Mouse (Mus musculus): ENCODE results near the gene Cdc42bpg. TPM values are rescaled to one million over a fixed set of nuclear protein-coding genes. Genes with fewer than 3 reads are reported as not detected.

The Cdc42bpg gene
- polyA plus RNA-seq, 1 experiment, result not detected

DNA sequence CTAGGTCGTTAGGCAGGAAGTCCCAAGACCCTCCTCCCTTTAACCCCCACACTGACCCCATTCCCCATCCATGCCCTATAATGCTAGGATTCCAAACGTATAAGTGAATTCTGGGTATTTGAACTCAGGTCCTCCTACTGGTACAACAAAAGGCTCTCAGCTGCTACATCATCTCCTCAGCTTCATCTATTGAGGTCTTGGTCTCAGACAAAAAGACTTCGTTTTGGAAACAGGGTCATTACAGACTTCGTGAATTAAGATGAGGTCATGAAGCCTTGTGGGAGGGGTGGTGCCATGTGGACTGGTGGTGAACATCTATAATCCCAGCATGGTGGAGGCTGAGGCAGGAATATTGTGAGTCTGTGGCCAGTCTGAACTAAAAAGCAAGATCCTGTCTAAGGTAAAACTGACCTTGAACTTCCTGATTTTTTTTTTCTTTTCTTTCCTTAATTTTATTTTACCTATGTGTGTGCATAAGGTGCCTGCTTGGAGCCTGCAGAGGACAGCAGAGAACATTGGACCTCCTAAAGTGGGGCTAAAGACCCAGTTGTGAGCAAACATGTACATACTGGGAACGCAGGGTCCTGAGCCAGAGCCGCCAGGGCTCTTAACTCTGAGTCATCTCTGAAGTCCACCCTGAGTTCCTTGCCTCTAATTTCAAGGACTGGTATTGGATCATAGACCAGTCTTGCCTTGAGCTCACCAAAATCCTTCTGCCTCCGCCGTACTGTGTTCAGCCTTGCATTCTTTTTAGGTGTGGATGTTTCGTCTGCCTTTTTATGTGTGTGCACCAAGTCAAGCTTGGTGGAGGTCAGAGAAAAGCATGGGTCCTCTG is 27.7 kb downstream of the Cdc42bpg start:
- peak overlapping the region; percentile 49; the same call in 1 of the 2 replicates for H3K27ac ChIP-seq (ENCODE audit: insufficient read depth, low read depth, low read length)
- no peak overlapping the region for H3K4me3 ChIP-seq (ENCODE audit: insufficient read depth, low read depth, low read length)
- 58% methylated on average over 9 of the region's 9 CpGs for WGBS
- peaks cover 24% of the 10 kb centered on the region for H3K4me1 ChIP-seq (ENCODE audit: control insufficient read depth, insufficient read depth, low read length)
- 0 out of 2 replicates have a peak, but pooled peaks have one; percentile 3 for TF ChIP-seq POLR2A (IDR thresholded peaks at IDR 0.05; ENCODE audit: insufficient read depth, low read depth, low read length)
- TF ChIP-seq CTCF (IDR thresholded peaks at IDR 0.05; ENCODE audit: insufficient read depth, low read depth, low read length), result no peak

DNA sequence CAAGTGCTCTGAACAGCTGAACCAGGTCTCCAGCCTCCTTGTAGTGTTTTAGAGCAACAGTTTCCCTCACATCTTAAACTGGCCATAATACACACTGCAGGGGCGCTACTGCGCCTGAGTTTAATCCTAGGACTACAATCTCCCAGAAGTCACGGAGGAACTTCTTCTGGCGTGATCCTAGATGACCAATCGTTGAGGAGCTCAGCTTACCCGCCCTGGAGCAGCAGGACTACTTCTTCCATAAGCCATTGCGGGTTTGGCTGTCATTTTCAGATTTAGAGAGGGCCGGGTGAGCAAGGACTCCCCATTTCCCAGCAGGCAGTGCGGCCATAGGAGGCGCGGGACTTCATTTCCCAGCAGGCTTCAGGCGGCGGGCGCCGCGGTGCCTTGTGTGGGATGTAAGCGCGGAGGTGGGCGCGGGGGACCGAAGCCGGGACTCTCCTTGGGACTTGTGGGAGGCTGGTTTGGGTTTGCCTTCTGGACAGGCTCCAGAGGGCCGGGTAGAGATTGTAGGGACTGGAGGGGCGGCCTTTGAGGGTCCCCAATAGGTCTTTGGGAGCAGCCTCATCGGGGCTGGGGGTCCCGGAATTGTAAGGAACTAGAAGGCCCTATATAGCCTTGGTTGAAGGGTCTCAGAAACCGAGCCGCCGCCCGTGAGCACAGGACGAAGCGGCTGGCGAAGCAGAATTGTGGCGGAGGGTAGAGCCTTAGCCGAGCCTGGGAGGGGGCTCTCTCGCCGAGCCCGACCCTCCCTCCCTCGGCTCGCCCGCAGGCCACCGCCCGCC is 28.6 kb downstream of the Cdc42bpg start, which contains the start of gene Men1:
Men1 (plus strand) TSS at position 307 of the 785 bp plus-strand sequence.
- TF ChIP-seq CTCF (IDR thresholded peaks at IDR 0.05; ENCODE audit: insufficient read depth, low read depth, low read length) (no peak), POLR2A (IDR thresholded peaks at IDR 0.05; ENCODE audit: insufficient read depth, low read depth, low read length) (peak; percentile 36; the same call in 1 of the 2 replicates)
- H3K4me1 ChIP-seq (ENCODE audit: control insufficient read depth, insufficient read depth, low read length), result peaks cover 26% of the 10 kb centered on the region
- peak within 1 kb of the TSS; percentile 78 for H3K4me3 ChIP-seq (ENCODE audit: insufficient read depth, low read depth, low read length)
- peak within 1 kb of the TSS; percentile 49 for H3K27ac ChIP-seq (ENCODE audit: insufficient read depth, low read depth, low read length)
- under 1% methylated on average over 43 of the region's 43 CpGs for WGBS

DNA sequence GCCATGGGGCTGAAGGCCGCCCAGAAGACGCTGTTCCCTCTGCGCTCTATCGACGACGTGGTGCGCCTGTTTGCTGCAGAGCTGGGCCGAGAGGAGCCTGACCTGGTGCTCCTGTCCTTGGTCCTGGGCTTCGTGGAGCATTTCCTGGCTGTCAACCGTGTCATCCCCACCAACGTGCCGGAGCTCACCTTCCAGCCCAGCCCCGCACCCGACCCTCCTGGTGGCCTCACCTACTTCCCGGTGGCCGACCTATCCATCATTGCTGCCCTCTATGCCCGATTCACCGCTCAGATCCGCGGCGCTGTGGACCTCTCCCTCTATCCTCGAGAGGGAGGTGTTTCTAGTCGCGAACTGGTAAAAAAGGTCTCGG is 29.2 kb downstream of the Cdc42bpg start:
- WGBS, result under 1% methylated on average over 25 of the region's 25 CpGs
- TF ChIP-seq CTCF (IDR thresholded peaks at IDR 0.05; ENCODE audit: insufficient read depth, low read depth, low read length) (no peak), POLR2A (IDR thresholded peaks at IDR 0.05; ENCODE audit: insufficient read depth, low read depth, low read length) (no peak)
- Histone ChIP-seq H3K4me1 (ENCODE audit: control insufficient read depth, insufficient read depth, low read length) (peaks cover 27% of the 10 kb centered on the region), H3K4me3 (ENCODE audit: insufficient read depth, low read depth, low read length) (peak overlapping the region; percentile 78), H3K27ac (ENCODE audit: insufficient read depth, low read depth, low read length) (peak overlapping the region; percentile 1; the same call in 1 of the 2 replicates)

GRCm38 (mm10) chr19:6336920-6337319 is 30.7 kb downstream of the Cdc42bpg start:
- Histone ChIP-seq H3K4me1 (ENCODE audit: control insufficient read depth, insufficient read depth, low read length) (peaks cover 34% of the 10 kb centered on the region), H3K27ac (ENCODE audit: insufficient read depth, low read depth, low read length) (no peak overlapping the region), H3K4me3 (ENCODE audit: insufficient read depth, low read depth, low read length) (no peak overlapping the region)
- TF ChIP-seq POLR2A (IDR thresholded peaks at IDR 0.05; ENCODE audit: insufficient read depth, low read depth, low read length), result no peak
- no peak for TF ChIP-seq CTCF (IDR thresholded peaks at IDR 0.05; ENCODE audit: insufficient read depth, low read depth, low read length)
- WGBS, result 95% methylated on average over 10 of the region's 10 CpGs

DNA sequence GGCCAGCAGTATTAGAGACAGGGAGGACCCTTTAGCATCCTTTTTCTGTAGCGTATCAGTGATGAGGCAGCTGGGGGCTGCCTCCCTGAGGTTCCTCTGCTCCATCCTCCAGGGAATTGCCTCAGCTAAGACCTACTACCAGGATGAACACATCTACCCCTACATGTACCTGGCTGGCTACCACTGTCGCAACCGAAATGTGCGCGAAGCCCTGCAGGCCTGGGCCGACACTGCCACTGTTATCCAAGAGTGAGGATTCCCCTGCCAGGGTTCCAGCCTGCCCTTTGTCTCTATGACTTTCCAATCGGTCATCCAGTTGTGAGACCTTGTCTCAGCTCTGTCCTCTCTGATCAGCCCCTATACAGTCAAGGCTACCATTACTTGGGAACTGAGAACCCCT is 31.9 kb downstream of the Cdc42bpg start:
- H3K27ac ChIP-seq (ENCODE audit: insufficient read depth, low read depth, low read length), result no peak overlapping the region
- 92% methylated on average over 7 of the region's 7 CpGs for WGBS
- H3K4me3 ChIP-seq (ENCODE audit: insufficient read depth, low read depth, low read length), result no peak overlapping the region
- TF ChIP-seq CTCF (IDR thresholded peaks at IDR 0.05; ENCODE audit: insufficient read depth, low read depth, low read length) (no peak), POLR2A (IDR thresholded peaks at IDR 0.05; ENCODE audit: insufficient read depth, low read depth, low read length) (no peak)
- peaks cover 40% of the 10 kb centered on the region for H3K4me1 ChIP-seq (ENCODE audit: control insufficient read depth, insufficient read depth, low read length)

DNA sequence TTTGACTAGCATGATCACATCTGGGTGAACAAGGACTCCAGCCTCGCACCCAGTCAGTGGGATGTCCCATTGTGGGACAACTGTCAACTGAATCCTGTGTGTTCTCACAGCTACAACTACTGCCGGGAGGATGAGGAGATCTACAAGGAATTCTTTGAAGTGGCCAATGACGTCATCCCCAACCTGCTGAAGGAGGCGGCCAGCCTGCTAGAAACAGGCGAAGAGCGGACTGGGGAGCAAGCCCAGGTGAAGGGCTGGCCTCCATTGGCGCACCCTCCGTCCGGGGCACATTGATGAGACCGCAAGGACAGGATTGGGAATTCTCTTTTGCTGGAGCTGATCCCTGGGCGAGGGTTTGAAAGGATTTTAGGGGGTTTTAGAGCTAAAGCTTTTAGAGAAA is 32.5 kb downstream of the Cdc42bpg start:
- TF ChIP-seq POLR2A (IDR thresholded peaks at IDR 0.05; ENCODE audit: insufficient read depth, low read depth, low read length), result no peak
- no peak for TF ChIP-seq CTCF (IDR thresholded peaks at IDR 0.05; ENCODE audit: insufficient read depth, low read depth, low read length)
- WGBS, result 90% methylated on average over 11 of the region's 11 CpGs
- H3K27ac ChIP-seq (ENCODE audit: insufficient read depth, low read depth, low read length), result no peak overlapping the region
- H3K4me1 ChIP-seq (ENCODE audit: control insufficient read depth, insufficient read depth, low read length), result peaks cover 43% of the 10 kb centered on the region
- no peak overlapping the region for H3K4me3 ChIP-seq (ENCODE audit: insufficient read depth, low read depth, low read length)

- WGBS, result 96% methylated on average over 6 of the region's 6 CpGs
- H3K4me3 ChIP-seq (ENCODE audit: insufficient read depth, low read depth, low read length), result no peak overlapping the region
- H3K4me1 ChIP-seq (ENCODE audit: control insufficient read depth, insufficient read depth, low read length), result peaks cover 42% of the 10 kb centered on the region
- H3K27ac ChIP-seq (ENCODE audit: insufficient read depth, low read depth, low read length), result no peak overlapping the region
- TF ChIP-seq POLR2A (IDR thresholded peaks at IDR 0.05; ENCODE audit: insufficient read depth, low read depth, low read length), result no peak
- TF ChIP-seq CTCF (IDR thresholded peaks at IDR 0.05; ENCODE audit: insufficient read depth, low read depth, low read length), result no peak
These were observed 32.9 kb downstream of the Cdc42bpg start for GRCm38 (mm10) chr19:6339191-6339590.

- no peak overlapping the region for H3K4me3 ChIP-seq (ENCODE audit: insufficient read depth, low read depth, low read length)
- peaks cover 39% of the 10 kb centered on the region for H3K4me1 ChIP-seq (ENCODE audit: control insufficient read depth, insufficient read depth, low read length)
- WGBS, result 70% methylated on average over 15 of the region's 15 CpGs
- H3K27ac ChIP-seq (ENCODE audit: insufficient read depth, low read depth, low read length), result peak overlapping the region; percentile 50; the same call in 1 of the 2 replicates
- no peak for TF ChIP-seq CTCF (IDR thresholded peaks at IDR 0.05; ENCODE audit: insufficient read depth, low read depth, low read length)
- TF ChIP-seq POLR2A (IDR thresholded peaks at IDR 0.05; ENCODE audit: insufficient read depth, low read depth, low read length), result no peak
These were observed 33.7 kb downstream of the Cdc42bpg start for GRCm38 (mm10) chr19:6339890-6340504.
